ENCODE assay signal across 27 mouse cellular contexts in the genomic region with DNA sequence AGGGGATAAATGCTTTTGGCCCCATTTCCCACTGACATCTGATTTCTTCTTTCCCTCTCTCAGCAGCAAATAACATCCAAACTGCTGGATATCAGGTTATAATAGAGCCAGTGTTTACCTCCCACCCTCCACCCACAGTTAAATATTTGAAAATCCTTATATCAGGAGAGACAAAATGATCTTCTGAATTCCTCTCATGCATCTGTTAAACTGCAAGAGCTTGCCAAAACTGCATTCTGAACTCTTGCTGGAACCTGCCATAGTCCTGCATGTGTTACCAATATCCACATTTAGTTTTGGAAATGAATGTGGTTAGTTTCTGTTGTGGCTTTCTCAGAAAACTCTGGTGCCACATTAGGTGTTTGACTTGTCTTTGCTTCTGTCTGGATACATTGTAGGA.
DNase-seq lines count a peak whose midpoint lies in the region; ATAC-seq and TF ChIP-seq lines count a peak whose summit lies in the region.
"Had no signal": no experiment of that assay in that cellular context is flagged by ENCODE, and none has a peak within 500 bp of the region (broad histone marks: within the 10 kb centered on the region; RNA-seq: fewer than 3 reads in every experiment).

No protein-coding gene starts in this region.

- TF ChIP-seq EP300 in stomach, postnatal 0 days (optimal IDR thresholded peaks at IDR 0.05), result no peak

- H3K4me1 ChIP-seq in heart, embryonic 16.5 days (ENCODE audit: control insufficient read depth, insufficient read depth, low read length), result peaks cover 22% of the 10 kb centered on the region
- H3K4me1 ChIP-seq in heart, embryonic 10.5 days, result peaks cover 29% of the 10 kb centered on the region
- H3K4me1 ChIP-seq in stomach, embryonic 14.5 days (ENCODE audit: control insufficient read depth, insufficient read depth, low read length), result peaks cover 21% of the 10 kb centered on the region
- no peaks in the 10 kb centered on the region for H3K4me1 ChIP-seq in stomach, postnatal 0 days (replicated peaks; ENCODE audit: control insufficient read depth, insufficient read depth)
- H3K4me1 ChIP-seq in stomach, embryonic 16.5 days (ENCODE audit: control insufficient read depth, insufficient read depth, low read length), result peaks cover 18% of the 10 kb centered on the region; the same call in 1 of the 2 replicates

- no peaks in the 10 kb centered on the region for H3K9me3 ChIP-seq in heart, embryonic 16.5 days (replicated peaks; ENCODE audit: control insufficient read depth, low read length)
- no peaks in the 10 kb centered on the region for H3K9me3 ChIP-seq in heart, embryonic 10.5 days
- no peaks in the 10 kb centered on the region for H3K9me3 ChIP-seq in stomach, embryonic 14.5 days (ENCODE audit: control insufficient read depth, low read depth, low read length)
- no peaks in the 10 kb centered on the region for H3K9me3 ChIP-seq in stomach, postnatal 0 days (ENCODE audit: control insufficient read depth, low read length)
- no peaks in the 10 kb centered on the region for H3K9me3 ChIP-seq in stomach, embryonic 16.5 days (replicated peaks; ENCODE audit: control insufficient read depth, low read length)
- H3K9me3 ChIP-seq: forebrain, embryonic 10.5 days; hindbrain, embryonic 12.5 days; limb, embryonic 15.5 days; megakaryocyte, embryonic 14.5 days; midbrain, embryonic 13.5 days had no signal

- DNase-seq in heart, embryonic 10.5 days (ENCODE audit: low spot score), result no peak
- DNase-seq in stomach, postnatal 0 days (ENCODE audit: low spot score), result no peak
- peak; percentile 10 for DNase-seq in adipocyte (ENCODE audit: low spot score)
- no peak for DNase-seq in adrenal gland, postnatal 4 days (ENCODE audit: low spot score in 2 of 2)
- DNase-seq: adrenal gland, postnatal 36 days; cerebellum, adult 11-12 months; cerebellum, postnatal 10 days; gastrocnemius, postnatal 25 days; heart, adult 18-20 months; heart, postnatal 10 days; kidney, adult 2 months; layer of hippocampus, postnatal 36 days; lung, embryonic 14.5 days; right cerebral cortex, postnatal 25 days; spleen, adult 18-20 months; thymus, postnatal 4 days had no signal

- no peak overlapping the region for H3K4me3 ChIP-seq in heart, embryonic 16.5 days (ENCODE audit: low read length)
- no peak overlapping the region for H3K4me3 ChIP-seq in heart, embryonic 10.5 days
- no peak overlapping the region for H3K4me3 ChIP-seq in stomach, embryonic 14.5 days (ENCODE audit: low read depth, low read length)
- no peak overlapping the region for H3K4me3 ChIP-seq in stomach, postnatal 0 days (ENCODE audit: low read depth, low read length)
- no peak overlapping the region for H3K4me3 ChIP-seq in stomach, embryonic 16.5 days (replicated peaks; ENCODE audit: low read length)
- H3K4me3 ChIP-seq: forebrain, embryonic 10.5 days; hindbrain, embryonic 12.5 days; limb, embryonic 15.5 days; megakaryocyte, embryonic 14.5 days; midbrain, embryonic 13.5 days had no signal

- no peak for TF ChIP-seq CTCF in stomach, postnatal 0 days (IDR thresholded peaks at IDR 0.05; ENCODE audit: low read depth)

- peak overlapping the region; percentile 19 for H3K27ac ChIP-seq in heart, embryonic 16.5 days (ENCODE audit: low read length)
- H3K27ac ChIP-seq in heart, embryonic 10.5 days, result no peak overlapping the region; the same call in 1 of the 2 replicates
- peak overlapping the region; percentile 36; the same call in 1 of the 2 replicates for H3K27ac ChIP-seq in stomach, embryonic 14.5 days (ENCODE audit: low read length)
- H3K27ac ChIP-seq in stomach, postnatal 0 days (replicated peaks), result no peak overlapping the region
- peak overlapping the region; percentile 16; the same call in 1 of the 2 replicates for H3K27ac ChIP-seq in stomach, embryonic 16.5 days (ENCODE audit: low read length)
- H3K27ac ChIP-seq: forebrain, embryonic 10.5 days; hindbrain, embryonic 12.5 days; kidney, postnatal 0 days; limb, embryonic 15.5 days; liver, embryonic 14.5 days; midbrain, embryonic 13.5 days had no signal

- H3K27me3 ChIP-seq in heart, embryonic 16.5 days (ENCODE audit: control insufficient read depth, insufficient read depth, low read length), result no peaks in the 10 kb centered on the region
- H3K27me3 ChIP-seq in heart, embryonic 10.5 days (ENCODE audit: insufficient read depth, poor library complexity, severe bottlenecking), result no peaks in the 10 kb centered on the region
- no peaks in the 10 kb centered on the region for H3K27me3 ChIP-seq in stomach, embryonic 14.5 days (ENCODE audit: control insufficient read depth, insufficient read depth, low read length)
- H3K27me3 ChIP-seq in stomach, postnatal 0 days (ENCODE audit: control insufficient read depth, insufficient read depth, low read length), result no peaks in the 10 kb centered on the region
- no peaks in the 10 kb centered on the region for H3K27me3 ChIP-seq in stomach, embryonic 16.5 days (ENCODE audit: control insufficient read depth, insufficient read depth, low read length)
- H3K27me3 ChIP-seq: hindbrain, embryonic 12.5 days; limb, embryonic 15.5 days; megakaryocyte, embryonic 14.5 days; midbrain, embryonic 13.5 days had no signal

- H3K9ac ChIP-seq in heart, embryonic 16.5 days (ENCODE audit: low read length), result no peak overlapping the region
- H3K9ac ChIP-seq in stomach, embryonic 14.5 days (replicated peaks; ENCODE audit: low read depth, low read length), result no peak overlapping the region
- no peak overlapping the region for H3K9ac ChIP-seq in stomach, postnatal 0 days (ENCODE audit: low read length)
- no peak overlapping the region for H3K9ac ChIP-seq in stomach, embryonic 16.5 days (ENCODE audit: low read length)
- H3K9ac ChIP-seq: hindbrain, embryonic 12.5 days; limb, embryonic 15.5 days; liver, embryonic 14.5 days; lung, embryonic 14.5 days; midbrain, embryonic 13.5 days had no signal

- H3K36me3 ChIP-seq in heart, embryonic 16.5 days (ENCODE audit: control insufficient read depth, insufficient read depth), result no peaks in the 10 kb centered on the region
- peaks cover 2% of the 10 kb centered on the region; the same call in 1 of the 2 replicates for H3K36me3 ChIP-seq in heart, embryonic 10.5 days
- no peaks in the 10 kb centered on the region for H3K36me3 ChIP-seq in stomach, embryonic 14.5 days (ENCODE audit: control insufficient read depth, insufficient read depth, low read length)
- H3K36me3 ChIP-seq in stomach, postnatal 0 days (ENCODE audit: control insufficient read depth, insufficient read depth, low read length), result no peaks in the 10 kb centered on the region
- no peaks in the 10 kb centered on the region for H3K36me3 ChIP-seq in stomach, embryonic 16.5 days (ENCODE audit: control insufficient read depth, insufficient read depth, low read length)
- H3K36me3 ChIP-seq: hindbrain, embryonic 12.5 days; limb, embryonic 15.5 days; midbrain, embryonic 13.5 days had no signal

- ATAC-seq in heart, embryonic 16.5 days (replicated peaks; ENCODE audit: extremely low read depth, insufficient read depth, low FRiP score), result no peak
- no peak for ATAC-seq in stomach, embryonic 14.5 days (ENCODE audit: insufficient number of reproducible peaks, insufficient read depth, low FRiP score, low read depth)
- no peak for ATAC-seq in stomach, postnatal 0 days (ENCODE audit: low FRiP score, low TSS enrichment)
- no peak for ATAC-seq in stomach, embryonic 16.5 days (ENCODE audit: insufficient read depth, low FRiP score)
- ATAC-seq: inflammation-experienced regulatory T-cells, adult 6 months; midbrain, embryonic 13.5 days had no signal

- H3K4me2 ChIP-seq in heart, embryonic 16.5 days (ENCODE audit: low read depth, low read length), result no peak overlapping the region
- no peak overlapping the region for H3K4me2 ChIP-seq in stomach, embryonic 14.5 days (replicated peaks; ENCODE audit: low read depth, low read length)
- H3K4me2 ChIP-seq in stomach, postnatal 0 days (replicated peaks; ENCODE audit: low read depth), result no peak overlapping the region
- H3K4me2 ChIP-seq in stomach, embryonic 16.5 days (ENCODE audit: low read depth, low read length), result no peak overlapping the region
- H3K4me2 ChIP-seq: hindbrain, embryonic 12.5 days; limb, embryonic 15.5 days; lung, embryonic 14.5 days; midbrain, embryonic 13.5 days had no signal

Comparison
In these comparisons a context has a peak if more than half of its experiments do, and no peak if none do; other contexts are left out.
1. H3K27ac ChIP-seq: peak in heart, embryonic 16.5 days (single experiment), stomach, embryonic 14.5 days (single experiment) and stomach, embryonic 16.5 days (single experiment); none in heart, embryonic 10.5 days (single experiment) and stomach, postnatal 0 days (single experiment).